Mouse (Mus musculus) ZHBTc4 (cell line): ENCODE results near the gene 1700029J07Rik.

Experiments used
- DNase-seq: peaks from one replicate; pipeline ENCODE4 v3.0.0-alpha.2; 2011; ENCODE audit warnings: low read depth, low spot score

1700029J07Rik gene

GRCm38 (mm10) chr8:45975126-45975836 is at the start of gene 1700029J07Rik, which contains the start of gene Ufsp2:
TSS of gene 1700029J07Rik (minus strand) at chr8:45975252.
TSS of gene Ufsp2 (plus strand) at chr8:45975528.
- peak; percentile 95 for DNase-seq

GRCm38 (mm10) chr8:46024392-46024791 is 49.3 kb upstream of the 1700029J07Rik start:
- no peak for DNase-seq

GRCm38 (mm10) chr8:46022758-46023157 is 47.7 kb upstream of the 1700029J07Rik start:
- no peak for DNase-seq

- no peak for DNase-seq
Observed at GRCm38 (mm10) chr8:46022203-46022602, 47.2 kb upstream of the 1700029J07Rik start.

- DNase-seq = peak; percentile 22
Observed at GRCm38 (mm10) chr8:46010746-46011680, 36.0 kb upstream of the 1700029J07Rik start.

DNA sequence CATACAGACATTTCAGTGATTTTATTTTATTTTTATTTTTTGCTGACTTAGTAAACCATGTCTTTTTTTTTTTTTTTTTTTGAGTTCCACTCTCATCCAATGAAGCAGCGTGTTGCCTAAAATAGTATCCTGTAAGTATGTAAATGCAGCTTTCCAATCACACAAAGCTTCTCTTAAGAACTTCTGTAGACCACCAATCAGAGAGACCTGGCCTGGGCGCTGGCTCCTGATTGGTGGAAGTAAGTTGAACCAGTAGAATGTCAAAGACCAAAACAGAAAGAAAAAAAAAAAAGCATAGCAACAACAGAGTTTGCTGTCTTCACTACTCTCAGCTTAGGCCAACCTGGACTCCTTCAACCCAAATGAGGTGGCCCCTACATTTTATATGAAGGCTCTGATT is 35.3 kb upstream of the 1700029J07Rik start:
- no peak for DNase-seq

GRCm38 (mm10) chr8:46007050-46007672 is 32.1 kb upstream of the 1700029J07Rik start:
- DNase-seq = no peak

DNA sequence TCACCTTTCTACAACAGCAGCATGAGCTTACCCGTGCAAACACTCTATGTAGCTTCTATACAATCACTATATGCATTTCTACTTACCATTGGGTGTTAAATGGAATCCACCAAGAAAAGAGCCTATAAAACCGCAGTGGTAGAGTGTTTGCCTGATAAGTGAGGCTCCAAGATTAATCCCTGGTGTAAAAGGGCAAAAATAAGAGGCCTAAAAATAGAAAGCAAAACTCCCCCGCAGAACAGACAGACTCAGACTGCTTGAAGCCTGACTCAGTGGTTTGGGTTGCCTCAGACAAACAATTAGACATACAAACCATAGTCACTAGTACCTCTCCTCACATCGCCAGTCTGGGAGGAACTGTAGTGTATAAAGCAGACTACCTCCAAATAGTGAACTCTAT is 30.5 kb upstream of the 1700029J07Rik start, which contains the start of gene Ankrd37:
Ankrd37 (minus strand) TSS at position 112 of the 400 bp plus-strand sequence.
- DNase-seq = no peak

- DNase-seq = peak; percentile 99
Observed at GRCm38 (mm10) chr8:45999784-46000705, 25.0 kb upstream of the 1700029J07Rik start.

DNA sequence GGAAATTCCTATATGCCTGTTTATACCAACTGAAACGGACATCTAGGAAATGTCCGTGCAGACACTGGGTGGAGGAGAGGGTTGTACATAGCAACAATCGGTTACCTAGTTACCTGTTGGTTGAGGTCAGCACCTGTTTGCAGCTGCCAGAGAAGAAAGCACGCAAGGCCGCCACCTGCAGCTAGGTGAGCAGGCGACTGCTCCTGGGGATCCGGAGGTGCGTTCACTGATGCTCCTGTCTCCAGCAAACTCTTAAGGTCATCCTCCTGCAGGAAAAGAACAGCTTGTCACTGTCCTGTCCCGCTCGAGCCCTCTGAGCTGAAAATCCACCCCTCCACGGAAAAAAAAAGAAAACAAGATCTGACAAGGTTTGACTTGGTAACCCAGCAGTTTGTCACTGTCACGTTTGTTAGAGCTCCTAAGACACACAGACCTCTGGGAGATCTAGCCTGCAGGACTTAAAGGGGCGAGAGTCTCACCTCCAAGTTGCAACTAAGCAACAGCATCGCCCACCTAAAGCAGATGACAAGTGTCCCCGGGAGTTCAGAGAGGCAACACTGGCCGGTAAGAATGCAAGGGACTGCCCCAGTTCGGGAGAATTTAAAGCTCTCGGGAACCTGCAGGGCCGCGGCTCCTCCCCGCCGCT is 24.2 kb upstream of the 1700029J07Rik start, which contains the start of gene Lrp2bp:
Lrp2bp (plus strand) TSS at position 166 of the 646 bp plus-strand sequence.
- peak; percentile 36 for DNase-seq

DNA sequence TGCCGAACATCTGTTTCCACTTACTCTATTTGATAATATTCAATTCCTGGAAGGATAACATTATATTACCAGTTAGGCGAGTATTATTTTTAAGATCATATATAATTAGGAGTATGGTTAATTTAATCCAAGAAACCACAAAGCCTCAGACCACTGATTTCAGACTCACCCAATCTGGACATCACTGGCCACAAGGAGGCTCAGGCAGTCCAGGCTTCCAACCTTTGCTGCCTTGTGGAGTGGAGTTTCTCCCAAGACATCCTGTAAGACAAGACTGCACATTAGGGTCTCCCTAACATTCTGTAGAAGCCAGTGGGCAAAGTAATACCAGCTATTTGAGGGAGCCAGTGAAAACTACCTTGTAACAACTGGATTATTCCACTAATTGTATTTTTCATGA is 23.2 kb upstream of the 1700029J07Rik start:
- DNase-seq = no peak

DNA sequence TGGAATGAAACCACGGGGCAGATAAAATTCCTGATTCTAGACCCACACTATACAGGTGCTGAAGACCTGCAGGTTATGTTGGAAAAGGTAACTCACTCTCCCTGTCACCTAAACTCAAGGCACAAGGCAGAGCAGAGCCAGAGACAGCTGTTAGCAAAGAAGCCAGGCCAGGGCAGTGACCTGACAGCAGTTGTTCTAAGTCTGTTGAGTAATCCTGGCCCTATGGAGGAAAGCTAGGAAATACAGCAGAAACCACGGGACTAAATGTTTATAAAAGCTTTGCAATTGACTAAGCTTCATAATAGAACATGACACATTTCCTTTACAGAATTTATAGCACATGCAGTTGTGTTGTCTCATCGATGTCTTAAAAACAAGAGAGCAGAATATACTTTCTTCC is 20.5 kb upstream of the 1700029J07Rik start:
- no peak for DNase-seq

DNA sequence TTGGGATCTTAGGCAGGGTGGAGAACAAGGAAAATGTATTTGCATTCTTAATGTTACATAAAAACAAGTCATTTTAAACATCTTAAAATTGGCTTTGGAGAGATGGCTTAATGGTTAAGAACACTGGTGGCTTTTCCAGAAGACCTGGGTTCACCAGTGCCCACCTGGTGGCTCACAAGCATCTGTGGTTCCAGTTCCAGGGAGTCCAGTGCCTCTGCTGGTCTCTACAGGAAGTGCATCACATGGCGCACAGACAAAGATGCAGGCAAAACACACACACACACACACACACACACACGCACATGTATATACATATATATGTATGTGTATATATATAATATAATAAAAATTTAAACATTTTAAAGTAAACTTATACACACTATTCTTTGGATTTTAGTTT is 19.1 kb upstream of the 1700029J07Rik start:
- DNase-seq = peak; percentile 72

GRCm38 (mm10) chr8:45990631-45991310 is 15.7 kb upstream of the 1700029J07Rik start:
- no peak for DNase-seq

DNA sequence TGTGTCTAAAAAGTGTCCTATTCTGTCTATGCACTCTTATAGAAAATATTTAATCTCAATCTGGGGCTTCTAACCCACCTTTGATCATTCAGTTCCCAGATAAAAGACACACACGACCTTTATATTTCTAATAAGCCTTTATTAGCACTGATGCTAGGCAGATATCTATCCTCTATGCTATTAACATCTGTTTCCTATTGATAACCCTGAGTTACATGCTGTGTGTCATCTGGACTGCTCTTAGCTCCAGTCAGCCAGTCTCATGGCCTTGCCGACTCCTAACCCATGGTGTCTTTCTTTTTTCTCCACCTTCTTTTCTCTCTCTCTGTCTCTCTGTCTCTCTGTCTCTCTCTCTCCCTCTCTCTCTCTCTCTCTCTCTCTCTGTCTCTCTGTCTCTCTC is 13.1 kb upstream of the 1700029J07Rik start:
- no peak for DNase-seq

- no peak for DNase-seq
Observed at GRCm38 (mm10) chr8:45986665-45987064, 11.6 kb upstream of the 1700029J07Rik start.

- no peak for DNase-seq
Observed at GRCm38 (mm10) chr8:45975837-45976468, 901 bp upstream of the 1700029J07Rik start.

- DNase-seq = no peak
Observed at GRCm38 (mm10) chr8:45973988-45974505, 1.0 kb downstream of the 1700029J07Rik start.

DNA sequence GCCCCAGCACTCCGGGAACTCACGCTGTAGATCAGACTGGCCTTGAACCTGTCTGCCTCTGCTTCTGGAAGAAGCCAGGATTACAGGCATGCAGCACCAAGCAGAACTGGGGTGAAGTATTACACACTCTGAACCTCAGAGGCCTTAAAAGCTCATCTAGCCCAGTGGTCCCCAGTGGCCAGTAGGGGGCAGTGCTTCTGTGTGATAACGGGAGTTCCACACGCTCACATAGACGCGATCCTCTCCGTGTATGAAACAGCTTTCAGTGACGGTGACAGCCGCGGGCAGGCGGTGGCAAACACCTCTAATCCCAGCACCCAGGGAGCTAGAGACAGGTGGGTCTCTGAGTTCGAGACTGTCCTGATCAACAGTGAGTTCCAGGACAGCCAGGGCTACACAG is 4.2 kb downstream of the 1700029J07Rik start:
- peak; percentile 67 for DNase-seq
